Mouse (Mus musculus) cerebellum, adult 9-11 months (tissue): ENCODE results near the gene Slc35b4.

Experiments used
- DNase-seq: peaks from one replicate; pipeline ENCODE4 v3.0.0; 2022

Slc35b4 gene

GRCm38 (mm10) chr6:34170844-34171494 lies 5.9 kb downstream of the Slc35b4 start:
- DNase-seq, result no peak

GRCm38 (mm10) chr6:34168834-34169233 lies 8.1 kb downstream of the Slc35b4 start:
- no peak for DNase-seq

DNA sequence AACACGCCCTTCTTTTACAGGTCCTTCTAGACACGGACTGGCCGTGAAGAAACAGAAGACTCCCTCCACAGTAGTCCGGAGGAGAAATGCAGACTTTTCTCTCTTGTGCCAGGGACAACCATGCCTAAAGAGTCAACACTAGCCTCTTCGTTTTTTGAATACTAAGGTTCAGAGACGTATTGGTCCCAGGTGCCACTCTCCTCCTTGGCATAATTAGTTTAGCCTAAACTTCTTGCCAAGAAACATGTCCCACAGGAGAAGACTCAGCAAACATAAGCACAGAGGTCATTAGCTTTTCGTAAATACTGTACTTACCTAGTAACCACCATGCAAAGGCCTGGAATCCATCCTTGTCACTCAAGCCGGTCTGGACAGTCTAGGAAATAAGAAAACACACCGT lies 13.9 kb downstream of the Slc35b4 start:
- no peak for DNase-seq

GRCm38 (mm10) chr6:34162607-34163006 lies 14.3 kb downstream of the Slc35b4 start:
- DNase-seq, result no peak

DNA sequence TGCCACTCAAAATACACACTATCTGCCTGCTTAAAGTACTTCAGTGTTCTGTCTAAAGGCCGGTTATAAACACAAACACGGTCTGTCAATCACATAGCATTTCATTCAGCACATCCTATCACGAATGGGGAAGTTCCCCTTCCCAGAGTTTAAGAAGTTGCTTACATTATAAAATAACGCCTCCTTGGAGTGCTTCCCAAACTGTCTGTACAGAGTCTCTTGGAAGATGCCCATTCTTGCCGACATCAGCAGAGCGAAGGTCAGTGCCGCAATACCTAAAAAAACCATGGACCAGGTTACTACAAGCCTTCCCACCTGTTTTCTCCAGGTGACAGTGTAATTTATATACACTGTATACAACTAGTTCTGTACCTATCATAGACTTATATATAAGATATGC lies 15.4 kb downstream of the Slc35b4 start:
- no peak for DNase-seq

DNA sequence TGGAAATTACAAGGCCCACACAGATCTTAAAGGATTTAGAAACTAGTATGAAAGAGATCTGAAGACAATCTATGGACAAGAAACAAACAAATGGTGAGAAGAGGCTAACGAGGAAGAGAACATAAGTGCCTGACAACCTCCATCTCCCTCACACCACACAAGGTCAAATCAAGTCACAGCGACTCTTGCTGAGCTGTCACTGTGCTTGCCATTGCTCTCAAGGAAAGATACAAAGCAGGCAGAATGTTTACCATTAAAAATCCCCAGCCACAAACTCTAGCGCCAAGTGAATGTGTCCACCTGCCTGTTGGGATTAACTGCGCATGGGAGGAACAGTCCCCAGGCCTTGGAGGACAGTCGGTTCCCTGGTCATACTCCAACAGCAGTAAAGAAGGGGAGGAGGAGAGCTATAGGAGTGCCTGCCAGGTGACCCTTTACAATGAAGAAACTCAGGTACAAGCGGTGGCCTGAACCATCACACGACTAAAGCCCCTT lies 16.0 kb downstream of the Slc35b4 start:
- DNase-seq, result no peak

GRCm38 (mm10) chr6:34159998-34160815 lies 16.7 kb downstream of the Slc35b4 start:
- no peak for DNase-seq

DNA sequence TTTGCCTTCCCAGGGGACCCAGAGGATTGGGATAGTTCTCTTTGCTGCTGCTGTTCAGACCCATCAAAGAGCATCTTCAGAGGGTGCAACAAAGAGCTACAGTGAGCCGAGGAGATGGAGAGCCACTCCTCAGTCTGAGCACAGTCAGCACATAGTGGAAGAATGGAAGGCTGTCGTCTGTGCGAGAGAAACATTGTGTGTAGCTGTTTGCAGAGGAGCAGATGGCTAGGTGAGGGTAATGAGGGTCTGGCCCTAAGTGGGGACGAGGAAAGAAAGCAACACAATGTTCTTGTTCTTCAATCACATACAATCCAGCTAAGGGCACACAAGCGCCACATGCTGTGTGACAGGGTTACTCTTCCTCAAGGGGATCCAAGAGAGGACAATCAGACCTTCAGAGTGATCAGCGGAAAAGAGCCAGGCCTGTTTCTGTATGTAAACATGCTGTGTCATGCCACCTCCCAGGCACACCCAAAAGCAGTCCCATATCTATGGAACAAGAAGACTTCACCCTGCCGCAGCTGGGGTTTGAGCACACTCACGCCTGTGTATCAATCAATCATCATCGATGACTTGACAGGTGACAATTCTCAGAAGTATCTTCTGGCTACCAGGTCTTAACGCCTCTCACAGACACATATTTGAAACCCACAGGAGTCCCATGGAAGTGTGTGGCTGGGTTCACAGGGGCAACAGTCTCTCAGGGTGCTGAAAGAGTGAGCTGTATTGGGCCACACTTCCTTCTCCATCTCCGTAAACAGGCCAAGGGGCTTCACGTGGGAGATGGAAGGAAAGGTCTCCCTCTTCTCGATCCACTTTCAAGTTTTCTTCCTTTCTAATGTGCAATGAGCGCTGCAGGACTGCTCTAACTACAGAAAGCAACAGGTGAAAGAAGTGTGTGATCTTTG lies 19.8 kb downstream of the Slc35b4 start:
- no peak for DNase-seq

- no peak for DNase-seq
Measured at GRCm38 (mm10) chr6:34156057-34156456, 20.9 kb downstream of the Slc35b4 start.

- no peak for DNase-seq
Measured at GRCm38 (mm10) chr6:34155137-34155804, 21.6 kb downstream of the Slc35b4 start.

GRCm38 (mm10) chr6:34154202-34154601 lies 22.7 kb downstream of the Slc35b4 start:
- DNase-seq, result no peak

GRCm38 (mm10) chr6:34153069-34154052 lies 23.6 kb downstream of the Slc35b4 start:
- DNase-seq, result no peak

DNA sequence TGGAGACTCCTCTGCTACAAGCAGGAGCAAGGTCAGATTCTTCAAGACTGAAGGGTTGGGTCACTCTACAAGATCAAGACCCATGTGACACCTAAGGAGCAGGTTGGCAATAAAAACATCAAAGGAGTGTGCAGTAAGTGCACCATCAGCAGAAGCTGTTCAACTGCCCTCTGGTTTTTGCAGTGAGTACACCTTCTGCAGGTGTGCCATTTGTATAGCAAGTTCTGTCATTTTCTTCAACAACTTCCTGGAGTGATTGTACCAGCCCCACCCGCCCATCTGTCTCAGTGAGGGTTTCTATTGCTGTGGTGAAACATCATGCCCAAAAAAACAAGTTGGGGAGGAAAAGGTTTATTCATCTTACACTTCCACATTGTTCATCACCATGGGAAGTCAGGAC lies 27.1 kb downstream of the Slc35b4 start:
- DNase-seq, result no peak

DNA sequence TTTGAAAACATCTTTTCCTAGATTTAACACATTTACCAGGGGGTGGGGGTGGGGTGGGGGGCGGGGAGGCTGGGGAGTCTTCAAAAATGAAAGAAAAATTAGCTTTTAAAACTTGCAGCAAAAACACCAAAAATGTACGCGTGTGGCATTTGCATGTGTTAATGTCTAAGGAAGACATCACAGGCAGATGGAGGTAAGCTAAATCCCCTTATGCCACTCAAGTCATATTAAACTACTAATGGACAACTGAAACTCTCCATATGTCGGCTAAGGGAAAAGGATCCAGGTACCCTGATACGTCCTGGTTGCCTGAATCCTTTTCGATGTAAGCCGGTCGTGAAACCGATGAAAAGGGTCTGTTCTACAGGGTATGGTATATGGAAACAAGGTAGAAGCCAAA lies 27.8 kb downstream of the Slc35b4 start:
- DNase-seq, result no peak

- no peak for DNase-seq
Measured at GRCm38 (mm10) chr6:34148639-34149038, 28.3 kb downstream of the Slc35b4 start.

- no peak for DNase-seq
Measured at GRCm38 (mm10) chr6:34148021-34148420, 28.9 kb downstream of the Slc35b4 start.

- no peak for DNase-seq
Measured at GRCm38 (mm10) chr6:34146042-34146441, 30.9 kb downstream of the Slc35b4 start.

DNA sequence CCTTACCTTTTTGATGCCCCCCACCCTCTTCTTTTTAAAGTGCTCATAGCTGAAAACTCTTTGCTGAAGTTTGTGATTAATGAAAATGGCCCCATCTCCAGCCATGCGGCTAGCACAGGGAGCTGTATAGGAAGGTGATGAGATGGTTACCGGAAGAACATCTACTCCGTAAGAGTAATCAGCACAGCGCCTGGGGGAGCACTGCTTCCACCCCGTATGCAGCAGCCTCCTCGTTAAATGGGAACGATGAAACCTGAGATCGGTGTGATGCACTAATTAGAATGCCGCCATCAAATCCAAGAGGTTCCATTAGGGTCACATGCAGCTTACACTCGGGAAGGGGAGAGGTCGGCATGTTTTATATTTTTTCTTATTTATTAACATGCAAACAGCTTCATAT lies 34.0 kb downstream of the Slc35b4 start:
- no peak for DNase-seq

GRCm38 (mm10) chr6:34138366-34138765 lies 38.5 kb downstream of the Slc35b4 start:
- no peak for DNase-seq

DNA sequence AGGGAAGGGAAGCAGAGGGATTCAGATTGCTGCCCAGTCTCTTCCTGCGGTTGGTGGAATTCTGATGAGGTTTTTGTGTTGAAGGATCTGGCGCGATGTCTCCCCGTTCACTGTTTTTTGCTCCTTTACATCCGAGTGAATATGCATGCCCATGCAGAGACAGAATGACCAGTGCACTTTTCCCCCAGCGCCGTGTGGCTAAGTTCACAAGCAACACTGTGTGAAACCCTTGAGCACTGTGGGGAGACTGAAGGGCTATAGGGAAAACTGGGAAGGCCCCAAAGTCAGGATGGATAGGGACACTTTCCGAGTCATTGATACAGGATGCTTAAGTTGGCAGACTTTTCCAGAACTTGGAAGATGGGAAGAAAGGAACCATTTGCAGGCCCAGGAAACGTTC lies 44.5 kb downstream of the Slc35b4 start:
- DNase-seq, result no peak

DNA sequence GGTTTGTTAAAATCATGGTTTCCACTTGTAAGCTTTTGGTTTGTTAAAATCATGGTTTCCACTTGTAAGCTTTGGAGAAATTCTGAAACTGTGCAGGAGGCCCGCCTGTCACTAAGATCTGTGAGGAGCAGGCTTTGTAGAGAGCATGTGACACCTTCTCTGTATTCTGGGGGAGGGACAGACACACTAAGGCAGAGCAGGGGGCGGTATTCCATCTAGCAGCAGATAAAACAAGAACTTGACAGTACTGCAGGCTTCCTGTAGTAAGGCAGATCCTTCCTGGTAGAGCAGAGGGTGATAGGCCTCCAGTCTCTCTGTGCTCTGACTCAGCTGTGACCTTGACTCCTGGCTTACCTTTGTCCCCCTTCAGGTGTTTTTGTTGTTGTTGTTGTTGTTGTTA lies 47.6 kb downstream of the Slc35b4 start:
- DNase-seq, result no peak
